Mouse (Mus musculus) G1E (cell line): Measurements from ENCODE around the gene Frrs1. TPM values are rescaled to one million over a fixed set of nuclear protein-coding genes. Genes with fewer than 3 reads are reported as not detected.
A peak's percentile ranks its signal among the peaks of the same experiment; 100 is the strongest.

Experiments used
- ATAC-seq: 2 replicates; pipeline ENCODE4 v1.8.0; 2016; ENCODE audit warnings: mild to moderate bottlenecking; ENCODE audit not compliant: insufficient number of reproducible peaks, poor library complexity, low FRiP score, severe bottlenecking; ENCODE audit errors: extremely low read depth
- DNase-seq: peaks from one replicate; pipeline ENCODE4 v3.0.0; 2012; ENCODE audit warnings: low spot score
- H3K27me3 ChIP-seq: 2 replicates; pipeline ENCODE4 v1.6.1; 2012; ENCODE audit warnings: mild to moderate bottlenecking, low read length, inconsistent platforms; ENCODE audit not compliant: insufficient read depth
- H3K36me3 ChIP-seq: replicated peaks from 2 replicates; pipeline ENCODE3; 2012; ENCODE audit warnings: mild to moderate bottlenecking, inconsistent platforms
- H3K4me1 ChIP-seq: 2 replicates; pipeline ENCODE4 v1.6.1; 2012; ENCODE audit warnings: low read depth, low read length, inconsistent platforms, mixed read lengths; ENCODE audit not compliant: insufficient read depth
- H3K4me3 ChIP-seq: 2 replicates; pipeline ENCODE4 v1.5.1; 2012; ENCODE audit warnings: low read depth, mild to moderate bottlenecking, inconsistent platforms, low read length, moderate library complexity, mixed read lengths
- H3K9me3 ChIP-seq: replicated peaks from 2 replicates; pipeline ENCODE4 v1.6.1; 2012; ENCODE audit warnings: inconsistent platforms
- CTCF ChIP-seq: IDR thresholded peaks from 2 replicates; pipeline ENCODE4 v1.5.1; 2012; ENCODE audit warnings: low read depth, low read length, inconsistent platforms, mixed read lengths
- GATA1 ChIP-seq: IDR thresholded peaks from 2 replicates; pipeline ENCODE4 v1.6.1; 2012; ENCODE audit warnings: borderline replicate concordance, low read length, inconsistent platforms, mixed read lengths
- GATA2 ChIP-seq: IDR thresholded peaks from 2 replicates; pipeline ENCODE4 v1.6.1; 2012; ENCODE audit warnings: low read depth, low read length, inconsistent platforms, borderline replicate concordance
- POLR2AphosphoS5 ChIP-seq: IDR thresholded peaks from 2 replicates; pipeline ENCODE4 v1.6.1; 2012; ENCODE audit warnings: low read depth, low read length, inconsistent platforms; ENCODE audit not compliant: insufficient replicate concordance
- TAL1 ChIP-seq: conservative IDR thresholded peaks from 2 replicates; pipeline ENCODE4 v1.6.1; 2012; ENCODE audit warnings: low read depth, low read length, inconsistent platforms, mixed read lengths
- polyA plus RNA-seq: library from polyadenylated mRNA; stranded (reverse); fragments of >175 nt; gene quantifications from 2 replicates; pipeline ENCODE4 v1.2.3, GENCODE M21; 2012
- total RNA-seq, 2 experiments: library from RNA; stranded (forward) in 1 of 2; stranded (reverse) in 1 of 2; fragments of 200-1000 nt in 1 of 2; fragments of >200 nt in 1 of 2; fragmentation: Nextera tagmentation in 1 of 2; gene quantifications; 2 replicates each; pipeline ENCODE4 v1.2.3; 2014 to 2017

Frrs1 gene
- total and polyA plus RNA-seq, 3 experiments, result 26.1 to 105 (median 37.1) TPM

DNA sequence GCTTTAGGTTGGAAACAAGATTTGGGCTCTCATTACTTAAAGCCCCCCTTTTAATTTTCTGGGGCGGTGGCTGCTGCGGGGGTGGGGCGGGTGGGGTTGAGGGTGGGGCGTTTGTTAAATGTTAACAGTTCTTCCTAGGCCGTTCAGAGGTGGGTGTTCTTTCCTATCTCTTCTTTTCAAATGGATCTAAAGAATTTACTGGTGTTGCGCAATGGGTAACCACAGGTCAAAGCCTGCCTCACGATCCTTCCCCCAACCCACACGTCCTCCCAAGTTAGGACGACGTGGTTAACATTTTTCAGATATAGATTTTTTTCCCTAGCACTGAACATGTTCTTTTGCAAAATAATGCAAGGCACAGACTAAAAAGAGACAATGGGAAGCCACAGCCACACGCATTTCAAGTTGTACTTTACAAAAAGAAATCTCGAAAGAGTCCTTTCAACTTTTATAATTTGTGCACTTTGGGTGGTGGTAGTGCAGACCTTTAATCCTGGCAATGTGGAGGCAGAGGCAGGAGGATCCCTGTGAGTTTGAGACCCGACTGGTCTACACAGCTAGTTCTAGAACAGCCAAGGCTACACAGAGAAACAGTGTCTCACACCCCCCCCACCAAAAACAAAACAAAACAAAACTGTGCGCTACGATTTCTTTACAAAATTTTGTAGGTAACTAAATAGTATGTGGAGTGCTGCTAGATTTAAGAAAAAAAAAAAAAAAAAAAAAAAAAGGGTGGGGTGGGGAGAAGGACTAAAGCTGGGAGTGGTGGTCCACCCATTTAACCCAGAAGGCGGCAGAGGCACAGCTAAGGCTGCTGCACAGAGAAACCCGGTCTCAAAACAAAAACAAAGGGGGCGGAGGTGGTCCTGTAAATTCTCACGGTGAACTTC lies 1.3 kb downstream of the Frrs1 start:
- H3K36me3 ChIP-seq, result peaks cover 10% of the 10 kb centered on the region
- no peaks in the 10 kb centered on the region for H3K9me3 ChIP-seq
- H3K4me3 ChIP-seq, result peak overlapping the region; percentile 80
- DNase-seq, result peak; percentile 31
- 0 out of 2 replicates have a peak, but pooled peaks have one; percentile 12 for ATAC-seq
- no peaks in the 10 kb centered on the region for H3K27me3 ChIP-seq
- TF ChIP-seq TAL1, result no peak
- TF ChIP-seq CTCF, result no peak
- TF ChIP-seq POLR2AphosphoS5, result no peak
- TF ChIP-seq GATA1, result no peak
- TF ChIP-seq GATA2, result no peak
- peaks cover 48% of the 10 kb centered on the region for H3K4me1 ChIP-seq

DNA sequence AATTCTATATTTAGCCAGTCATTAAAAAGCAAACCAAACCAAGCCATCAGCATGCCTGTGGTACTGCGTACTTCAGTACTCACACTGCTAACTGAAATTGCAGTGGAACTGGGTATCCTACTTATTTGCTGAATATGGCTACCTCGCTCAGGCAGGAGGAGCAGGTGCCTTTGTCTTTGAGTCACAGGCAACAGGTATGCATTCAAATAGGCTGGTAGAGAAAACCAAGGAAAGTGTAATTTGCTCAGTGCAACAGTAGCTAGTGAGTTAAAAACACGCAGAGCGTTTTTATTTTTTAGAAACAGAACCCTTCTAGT lies 1.9 kb downstream of the Frrs1 start:
- Histone ChIP-seq H3K9me3 (no peaks in the 10 kb centered on the region), H3K4me3 (peak overlapping the region; percentile 80), H3K4me1 (peaks cover 52% of the 10 kb centered on the region), H3K36me3 (peaks cover 15% of the 10 kb centered on the region), H3K27me3 (no peaks in the 10 kb centered on the region)
- ATAC-seq (no peak), DNase-seq (no peak)
- TF ChIP-seq POLR2AphosphoS5 (no peak), TAL1 (no peak)

DNA sequence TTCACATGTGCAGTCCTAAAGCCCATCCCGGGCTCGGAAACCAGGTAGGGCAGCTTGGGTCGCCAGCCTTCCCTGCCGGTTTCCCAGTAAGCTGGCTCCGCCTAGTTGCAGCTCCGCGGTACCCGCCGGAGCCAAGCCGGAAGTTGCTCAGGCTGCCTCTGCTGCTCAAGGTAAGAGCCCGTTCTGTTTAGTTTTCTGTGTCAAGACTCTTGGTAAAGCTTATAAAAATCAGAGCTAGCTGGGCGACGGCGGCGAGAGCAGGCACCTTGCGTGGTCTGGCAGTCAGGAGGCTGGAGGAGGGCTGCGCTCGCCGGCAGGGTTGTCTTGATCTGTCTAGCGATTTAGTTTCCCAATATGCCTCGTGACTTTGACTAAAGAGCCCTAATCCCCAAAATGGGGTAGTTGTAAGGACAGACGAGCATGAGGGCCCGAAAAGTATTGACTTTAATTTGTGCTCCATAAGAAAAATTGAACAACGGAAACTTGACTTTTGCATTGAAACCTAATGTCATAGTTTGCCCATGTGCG lies 2.3 kb downstream of the Frrs1 start:
- ATAC-seq, result peak; percentile 28
- H3K27me3 ChIP-seq, result no peaks in the 10 kb centered on the region
- no peaks in the 10 kb centered on the region for H3K9me3 ChIP-seq
- peaks cover 17% of the 10 kb centered on the region for H3K36me3 ChIP-seq
- peak; percentile 56 for DNase-seq
- TF ChIP-seq TAL1, result no peak
- no peak for TF ChIP-seq GATA2
- TF ChIP-seq POLR2AphosphoS5, result no peak
- no peak for TF ChIP-seq CTCF
- no peak for TF ChIP-seq GATA1
- peak overlapping the region; percentile 80 for H3K4me3 ChIP-seq
- H3K4me1 ChIP-seq, result peaks cover 52% of the 10 kb centered on the region

DNA sequence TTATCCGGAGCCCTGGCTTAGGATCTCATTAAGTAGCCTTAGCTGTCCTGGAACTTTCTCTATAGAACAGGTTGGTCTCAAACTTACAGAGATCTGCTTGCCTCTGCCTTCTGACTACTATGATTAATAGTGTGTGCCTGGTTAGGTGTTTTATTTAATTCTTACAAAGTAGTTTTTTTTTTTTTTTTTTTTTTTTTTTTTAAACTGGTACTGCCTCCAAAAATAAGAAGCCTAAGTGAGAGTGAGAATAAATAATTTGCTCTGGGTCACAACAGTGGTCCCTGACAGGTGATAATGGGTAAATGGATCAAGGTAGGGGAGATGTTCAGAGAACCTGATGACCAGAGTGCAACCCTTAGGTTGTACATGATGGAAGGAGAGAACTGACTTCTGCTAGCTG lies 3.4 kb downstream of the Frrs1 start:
- no peak for ATAC-seq

DNA sequence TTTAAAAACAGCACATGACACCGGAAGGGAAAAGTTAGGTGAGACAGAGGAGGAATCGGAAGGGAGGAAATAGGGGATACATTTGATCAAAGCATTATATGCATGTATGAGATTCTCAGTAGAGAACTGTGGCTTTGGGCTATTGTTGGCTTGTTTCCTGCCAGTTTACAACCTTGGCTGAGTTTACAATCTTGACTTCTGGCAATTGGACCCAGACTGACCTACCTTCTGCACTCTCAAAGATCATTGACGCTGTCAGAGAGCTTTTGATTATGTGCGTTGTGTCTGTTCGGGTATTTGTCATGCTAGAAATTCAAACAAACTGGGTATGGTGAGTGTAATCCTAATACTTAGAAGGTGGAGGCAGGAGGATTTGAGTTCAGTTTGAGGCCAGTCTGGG lies 5.2 kb downstream of the Frrs1 start:
- H3K27me3 ChIP-seq, result no peaks in the 10 kb centered on the region
- TF ChIP-seq GATA1 (no peak), TAL1 (no peak), GATA2 (no peak), CTCF (no peak), POLR2AphosphoS5 (no peak)
- no peaks in the 10 kb centered on the region for H3K9me3 ChIP-seq
- peak overlapping the region; percentile 36; the same call in 1 of the 2 replicates for H3K4me3 ChIP-seq
- peaks cover 39% of the 10 kb centered on the region for H3K36me3 ChIP-seq
- no peak for DNase-seq
- ATAC-seq, result no peak
- H3K4me1 ChIP-seq, result peaks cover 48% of the 10 kb centered on the region

More for the DNA sequence above, 3.4 kb downstream of the Frrs1 start:
- Histone ChIP-seq H3K27me3 (no peaks in the 10 kb centered on the region), H3K36me3 (peaks cover 27% of the 10 kb centered on the region), H3K9me3 (no peaks in the 10 kb centered on the region), H3K4me3 (peak overlapping the region; percentile 80), H3K4me1 (peaks cover 57% of the 10 kb centered on the region)
- DNase-seq, result no peak
- TF ChIP-seq POLR2AphosphoS5 (no peak), GATA2 (no peak), GATA1 (no peak), TAL1 (no peak), CTCF (no peak)

DNA sequence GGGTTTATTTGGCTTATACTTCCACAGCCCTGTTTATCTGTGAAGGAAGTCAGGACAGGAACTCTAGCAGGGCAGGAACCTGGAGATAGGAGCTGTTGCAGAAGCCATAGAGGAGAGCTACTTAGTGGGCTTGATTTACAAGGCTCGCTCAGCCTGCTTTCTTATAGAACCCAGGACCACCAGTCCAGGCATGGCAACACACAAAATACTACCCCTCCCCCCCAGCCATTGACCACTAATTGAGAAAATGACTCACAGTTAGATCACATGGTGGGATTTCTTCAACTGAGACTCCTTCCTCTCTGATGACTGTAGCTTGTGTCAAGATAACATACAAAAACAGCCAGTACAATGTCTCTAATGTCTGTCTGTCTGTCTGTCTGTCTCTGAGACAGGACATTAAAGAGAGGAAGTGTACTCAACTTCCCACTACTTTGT lies 6.0 kb downstream of the Frrs1 start:
- Histone ChIP-seq H3K36me3 (peaks cover 46% of the 10 kb centered on the region), H3K9me3 (no peaks in the 10 kb centered on the region), H3K4me1 (peaks cover 47% of the 10 kb centered on the region), H3K4me3 (peak overlapping the region; percentile 35; the same call in 1 of the 2 replicates), H3K27me3 (no peaks in the 10 kb centered on the region)
- ATAC-seq, result peak; percentile 35; the same call in 1 of the 2 replicates
- no peak for DNase-seq
- no peak for TF ChIP-seq POLR2AphosphoS5
- TF ChIP-seq GATA2, result no peak
- no peak for TF ChIP-seq CTCF
- TF ChIP-seq TAL1, result no peak
- no peak for TF ChIP-seq GATA1
